Mouse (Mus musculus): ENCODE results near the gene 1700015G11Rik.

The 1700015G11Rik gene

DNA sequence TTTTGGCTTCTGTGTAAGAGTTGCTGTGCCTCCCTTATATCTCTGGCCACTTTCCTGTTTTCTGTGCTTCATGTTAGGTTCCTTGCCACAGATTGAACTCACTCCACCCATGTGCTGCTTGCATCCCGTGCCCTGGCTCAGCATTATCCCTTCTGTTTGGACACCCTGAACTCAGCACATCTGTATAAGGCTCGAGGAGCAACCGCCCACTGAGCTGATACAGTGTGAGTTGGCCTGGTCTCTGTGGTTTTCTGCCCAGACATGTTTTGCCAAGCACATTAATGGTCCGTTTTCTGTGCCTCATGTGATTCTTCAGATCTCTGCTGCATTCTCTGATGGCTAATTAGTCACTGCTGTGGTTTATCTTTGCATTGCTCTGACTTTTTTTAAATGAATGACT is 47.9 kb downstream of the 1700015G11Rik start:
- no peak for DNase-seq (ENCODE audit: low spot score in 2 of 2)

DNA sequence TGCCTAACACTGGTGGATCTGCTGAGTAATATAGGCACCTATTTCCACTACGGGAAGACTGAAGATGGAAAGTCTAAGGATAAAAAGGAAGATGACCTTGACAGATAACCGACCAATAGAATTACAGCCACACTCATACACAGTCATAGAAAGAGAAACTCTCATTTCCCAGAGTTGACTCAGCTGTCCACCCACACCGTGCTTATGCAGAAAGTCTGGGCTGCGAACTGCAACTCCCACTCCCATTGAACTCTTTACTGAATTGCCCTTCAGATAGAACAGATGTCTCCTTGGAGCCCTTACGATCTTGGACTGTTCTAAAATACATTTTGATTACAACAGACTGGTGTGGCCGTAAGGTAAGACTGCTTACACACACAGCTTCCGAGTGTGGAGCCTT is 50.8 kb downstream of the 1700015G11Rik start:
- no peak for DNase-seq (ENCODE audit: low spot score in 2 of 2)

DNA sequence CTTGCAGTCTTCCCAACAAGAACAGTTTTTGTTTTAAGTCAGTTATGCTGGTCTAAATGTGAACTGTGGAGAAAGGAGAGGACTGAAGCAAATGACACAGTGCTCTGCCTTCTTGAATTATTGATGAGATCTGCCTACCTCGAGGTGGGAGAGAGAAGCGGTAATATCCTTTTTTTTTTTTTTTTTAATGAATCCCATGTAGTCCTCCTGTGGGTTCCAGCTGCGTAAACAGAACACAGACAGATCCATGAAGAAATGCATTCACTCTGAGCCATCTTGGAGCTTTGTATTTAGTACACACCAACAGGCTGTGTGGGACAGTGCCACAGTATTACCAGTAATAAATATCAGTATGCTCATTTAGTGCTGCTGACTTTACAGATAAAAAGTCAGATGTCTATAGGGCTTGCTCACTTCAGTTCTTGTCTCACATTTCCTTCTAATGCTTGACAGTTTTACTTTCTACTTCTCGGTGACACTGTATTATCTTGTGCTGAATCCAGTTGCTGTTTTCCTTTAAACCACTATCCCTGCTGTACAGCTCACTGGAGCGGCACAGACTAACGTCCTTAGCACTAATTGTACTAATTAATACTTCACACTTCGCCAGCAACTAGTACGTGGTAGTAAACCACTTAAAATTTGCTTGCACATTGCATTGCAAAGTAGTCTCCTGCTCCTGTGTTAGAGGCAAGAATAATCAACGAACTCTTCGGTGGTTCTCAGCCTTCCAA is 53.1 kb downstream of the 1700015G11Rik start:
- DNase-seq (ENCODE audit: low spot score in 2 of 2), result no peak

Data from spleen, postnatal 36 days (tissue).